Mouse (Mus musculus): Measurements from ENCODE around the gene Arhgef7.

DNA sequence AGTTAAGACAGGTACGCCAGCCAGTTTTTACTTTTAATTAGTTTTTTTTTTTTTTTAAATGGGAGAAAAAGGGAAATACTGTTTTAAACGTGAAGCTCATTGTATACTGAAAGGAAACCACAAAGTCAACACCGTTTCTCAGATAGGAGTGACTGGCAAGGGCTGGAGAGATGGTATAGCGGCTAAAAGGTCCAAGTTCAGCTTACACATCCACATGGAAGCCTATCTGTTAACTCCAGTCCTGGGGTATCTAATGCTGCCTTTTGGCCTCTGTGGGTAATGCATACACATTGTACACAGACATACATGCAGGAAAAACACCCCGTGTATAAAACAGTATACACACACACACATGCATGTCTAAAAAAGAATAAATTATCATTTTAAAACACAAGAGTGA, 104.4 kb downstream of the Arhgef7 start:
- no peak for TF ChIP-seq CTCF (IDR thresholded peaks at IDR 0.05; ENCODE audit: low read depth)
- TF ChIP-seq EP300 (IDR thresholded peaks at IDR 0.05; ENCODE audit: low read depth) = no peak
